Mouse (Mus musculus) megakaryocyte, embryonic 14.5 days (primary cell): ENCODE measurements around the gene Zfp689. TPM values are rescaled to one million over a fixed set of nuclear protein-coding genes. Genes with fewer than 3 reads are reported as not detected.

ENCODE experiments used
- H3K27me3 ChIP-seq: replicated peaks from 2 replicates; pipeline ENCODE3; 2012; ENCODE audit warnings: inconsistent platforms
- H3K36me3 ChIP-seq: replicated peaks from 2 replicates; pipeline ENCODE3; 2012; ENCODE audit warnings: low read length, inconsistent platforms, mixed read lengths
- H3K4me1 ChIP-seq: 2 replicates; pipeline ENCODE4 v1.6.1; 2012; ENCODE audit warnings: inconsistent platforms
- H3K4me3 ChIP-seq: replicated peaks from 2 replicates; pipeline ENCODE3; 2012; ENCODE audit warnings: moderate library complexity, mild to moderate bottlenecking, inconsistent platforms
- H3K9me3 ChIP-seq: 2 replicates; pipeline ENCODE4 v1.6.1; 2012; ENCODE audit warnings: inconsistent platforms
- FLI1 ChIP-seq: IDR thresholded peaks from 2 replicates; pipeline ENCODE4 v1.6.1; 2012; ENCODE audit warnings: low read length, inconsistent platforms, mixed read lengths
- GATA1 ChIP-seq: IDR thresholded peaks from 3 replicates; pipeline ENCODE4 v1.6.1; 2012; ENCODE audit warnings: mixed read lengths, low read length, inconsistent platforms, borderline replicate concordance
- polyA plus RNA-seq: library from polyadenylated mRNA; stranded (reverse); fragments of >175 nt; gene quantifications from 2 replicates; pipeline ENCODE4 v1.2.3, GENCODE M21; 2012; ENCODE audit warnings: low replicate concordance; ENCODE audit not compliant: insufficient read depth

Zfp689 gene
- polyA plus RNA-seq, 1 experiment, result 4.4 TPM

DNA sequence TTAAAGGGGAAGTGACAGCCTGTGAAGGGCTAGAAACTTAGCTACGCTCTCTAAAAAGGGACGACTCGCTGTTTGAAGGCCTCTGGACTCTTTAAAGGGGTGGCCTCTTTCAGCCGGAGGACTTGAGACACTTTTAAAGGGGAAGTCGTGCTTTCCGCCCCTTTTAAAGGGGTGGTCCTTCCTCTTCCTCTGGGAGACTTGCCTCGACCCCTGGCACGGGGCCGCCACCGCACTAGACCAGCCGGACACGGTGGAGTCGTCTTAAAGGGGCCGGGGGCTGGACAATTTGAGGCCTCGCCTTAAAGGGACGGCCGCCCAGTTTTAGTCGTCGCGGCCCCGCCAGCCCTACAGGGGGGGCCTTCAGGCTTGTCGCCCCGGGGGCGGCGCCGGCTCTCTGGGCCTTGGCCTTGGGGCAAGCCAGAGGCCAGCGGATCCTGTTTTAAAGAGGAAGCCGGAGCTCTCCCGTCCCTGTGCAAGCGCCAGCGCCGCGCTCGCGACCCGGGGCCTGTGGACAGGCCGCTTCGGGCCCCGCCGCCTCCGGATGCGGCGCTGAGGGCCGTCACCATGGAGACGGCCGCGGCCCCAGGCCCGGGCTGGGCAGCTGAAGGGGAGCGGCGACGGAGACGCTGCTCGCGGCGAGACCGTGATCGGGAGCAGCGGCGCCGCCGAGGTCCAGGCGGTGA lies 29.8 kb upstream of the Zfp689 start, which contains the start of gene Fbrs:
Gene Fbrs, plus strand, starts transcription at position 565 of the 683 bp plus-strand sequence.
- H3K4me1 ChIP-seq, result peaks cover 72% of the 10 kb centered on the region

DNA sequence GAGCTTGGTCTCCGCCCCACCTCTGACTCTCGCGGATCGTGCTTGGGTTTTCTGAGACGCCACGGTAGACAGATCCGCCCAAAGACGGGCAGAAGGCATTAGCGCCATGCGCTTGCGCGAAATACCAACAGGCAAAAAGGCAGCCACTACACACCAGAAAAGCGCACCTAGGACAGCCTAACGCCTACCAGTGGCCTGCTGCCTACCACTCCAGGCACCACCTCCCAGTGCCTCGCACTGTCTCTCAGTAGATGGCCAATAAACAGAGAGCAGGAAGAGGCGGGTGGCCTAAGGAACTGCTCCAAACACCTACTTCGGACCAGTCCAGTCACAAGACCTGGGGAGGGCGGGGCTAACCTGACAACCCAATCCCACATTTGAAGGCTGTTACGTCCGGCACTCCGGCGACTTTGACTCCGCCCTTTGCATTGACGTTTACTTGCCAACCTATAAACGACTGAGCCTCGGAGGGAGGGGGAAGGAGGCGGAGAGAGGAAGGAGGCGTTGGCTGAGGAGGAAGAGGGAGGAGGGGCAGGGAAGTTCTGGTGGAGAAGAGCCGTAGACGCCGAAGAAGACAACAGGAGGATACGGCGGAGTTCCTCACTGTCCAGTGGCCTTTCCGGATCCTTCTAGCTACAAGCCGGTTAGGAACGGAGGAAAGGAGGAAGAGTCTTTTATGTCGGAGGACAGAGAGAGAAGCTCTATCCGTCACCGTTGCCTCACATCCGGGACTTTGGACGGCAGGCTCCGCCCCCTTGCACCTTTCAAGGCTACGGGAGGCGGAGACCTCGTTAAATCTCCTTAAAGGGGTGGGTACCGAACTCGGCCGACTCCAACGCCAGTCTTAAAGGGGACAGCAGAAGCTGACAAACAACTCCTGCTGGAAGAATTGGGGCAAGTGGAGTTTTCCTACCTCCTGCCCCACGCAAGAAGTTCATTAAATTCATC lies 29.0 kb upstream of the Zfp689 start:
- Histone ChIP-seq H3K27me3 (no peaks in the 10 kb centered on the region), H3K4me1 (peaks cover 72% of the 10 kb centered on the region), H3K9me3 (no peaks in the 10 kb centered on the region), H3K4me3 (peak overlapping the region; percentile 97), H3K36me3 (peaks cover 75% of the 10 kb centered on the region)
- no peak for TF ChIP-seq FLI1
- TF ChIP-seq GATA1, result no peak

More for the DNA sequence above, 29.8 kb upstream of the Zfp689 start, which contains the start of gene Fbrs:
- Histone ChIP-seq H3K36me3 (peaks cover 75% of the 10 kb centered on the region), H3K27me3 (no peaks in the 10 kb centered on the region), H3K4me3 (peak within 1 kb of the TSS; percentile 97), H3K9me3 (no peaks in the 10 kb centered on the region)
- TF ChIP-seq FLI1 (no peak), GATA1 (no peak)

DNA sequence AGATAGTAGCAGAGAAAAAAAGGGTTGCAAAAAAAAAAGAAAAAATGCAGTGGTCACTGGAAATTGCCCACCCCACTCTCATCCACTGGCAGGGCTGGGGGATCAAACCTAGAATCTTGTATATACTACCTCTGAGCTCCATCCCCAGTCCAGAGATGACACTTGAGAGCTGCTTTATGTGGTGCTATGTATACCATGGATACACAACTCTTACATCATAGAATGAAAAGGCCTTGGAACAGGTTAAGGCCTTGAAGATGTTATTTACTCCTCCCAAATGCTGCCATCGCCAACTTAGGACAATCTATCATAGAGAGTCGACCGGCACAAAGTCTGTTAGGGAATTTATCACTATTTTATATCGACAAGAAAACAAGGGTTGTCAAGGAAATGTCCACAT lies 27.9 kb upstream of the Zfp689 start:
- H3K9me3 ChIP-seq, result no peaks in the 10 kb centered on the region
- no peaks in the 10 kb centered on the region for H3K27me3 ChIP-seq
- peaks cover 69% of the 10 kb centered on the region for H3K4me1 ChIP-seq
- TF ChIP-seq GATA1 (no peak), FLI1 (no peak)
- H3K4me3 ChIP-seq, result peak overlapping the region; percentile 97
- H3K36me3 ChIP-seq, result peaks cover 72% of the 10 kb centered on the region

DNA sequence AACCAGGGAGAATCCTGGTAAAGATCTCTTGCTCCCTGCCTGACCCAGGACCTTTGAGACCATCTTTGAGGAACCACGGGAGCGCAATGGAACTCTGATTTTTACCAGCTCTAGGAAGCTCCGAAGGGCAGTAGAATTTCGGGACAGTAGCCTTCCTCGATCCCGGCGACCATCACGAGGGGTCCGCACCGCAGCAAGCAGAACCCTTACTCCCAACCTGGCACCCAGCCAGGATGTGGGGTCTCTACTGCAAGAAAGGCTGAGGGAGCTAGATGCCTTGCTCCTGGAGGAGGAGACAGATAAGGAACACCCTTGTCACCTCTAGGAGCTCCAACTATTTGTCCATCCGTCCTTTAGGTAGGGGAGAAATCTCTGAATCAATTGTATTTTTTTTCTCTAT lies 27.4 kb upstream of the Zfp689 start:
- peak overlapping the region; percentile 67 for H3K4me3 ChIP-seq
- H3K27me3 ChIP-seq, result no peaks in the 10 kb centered on the region
- no peaks in the 10 kb centered on the region for H3K9me3 ChIP-seq
- peaks cover 64% of the 10 kb centered on the region for H3K4me1 ChIP-seq
- H3K36me3 ChIP-seq, result peaks cover 68% of the 10 kb centered on the region
- TF ChIP-seq GATA1 (no peak), FLI1 (no peak)

DNA sequence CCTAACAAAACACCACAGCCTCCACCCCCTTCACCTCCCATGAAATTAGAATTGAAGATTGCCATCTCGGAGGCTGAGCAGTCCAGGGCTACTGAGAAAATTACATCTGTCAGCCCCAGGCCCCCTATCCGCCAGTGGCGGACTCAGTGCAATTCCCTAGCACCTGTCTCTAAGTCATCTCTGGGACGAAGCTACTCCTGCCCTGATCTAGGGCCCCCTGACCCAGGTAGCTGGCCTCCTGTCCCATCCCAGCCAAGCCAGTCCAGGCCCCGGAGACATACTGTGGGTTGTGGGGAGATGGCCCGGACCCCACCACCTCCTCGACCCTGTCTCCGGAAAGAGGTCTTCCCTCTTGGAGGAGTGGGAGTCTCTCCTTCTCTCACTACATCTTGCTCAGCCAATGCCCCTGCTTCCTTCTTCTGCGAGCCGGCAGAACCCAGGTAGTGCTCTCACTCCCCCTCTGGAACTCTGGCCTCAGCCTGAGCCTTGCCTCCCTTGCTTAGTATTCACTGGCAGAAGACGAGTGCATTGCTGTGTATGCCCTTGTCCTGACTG lies 26.3 kb upstream of the Zfp689 start:
- TF ChIP-seq GATA1, result no peak
- TF ChIP-seq FLI1, result no peak
- Histone ChIP-seq H3K9me3 (no peaks in the 10 kb centered on the region), H3K4me1 (peaks cover 54% of the 10 kb centered on the region), H3K27me3 (no peaks in the 10 kb centered on the region), H3K36me3 (peaks cover 57% of the 10 kb centered on the region), H3K4me3 (no peak overlapping the region)

DNA sequence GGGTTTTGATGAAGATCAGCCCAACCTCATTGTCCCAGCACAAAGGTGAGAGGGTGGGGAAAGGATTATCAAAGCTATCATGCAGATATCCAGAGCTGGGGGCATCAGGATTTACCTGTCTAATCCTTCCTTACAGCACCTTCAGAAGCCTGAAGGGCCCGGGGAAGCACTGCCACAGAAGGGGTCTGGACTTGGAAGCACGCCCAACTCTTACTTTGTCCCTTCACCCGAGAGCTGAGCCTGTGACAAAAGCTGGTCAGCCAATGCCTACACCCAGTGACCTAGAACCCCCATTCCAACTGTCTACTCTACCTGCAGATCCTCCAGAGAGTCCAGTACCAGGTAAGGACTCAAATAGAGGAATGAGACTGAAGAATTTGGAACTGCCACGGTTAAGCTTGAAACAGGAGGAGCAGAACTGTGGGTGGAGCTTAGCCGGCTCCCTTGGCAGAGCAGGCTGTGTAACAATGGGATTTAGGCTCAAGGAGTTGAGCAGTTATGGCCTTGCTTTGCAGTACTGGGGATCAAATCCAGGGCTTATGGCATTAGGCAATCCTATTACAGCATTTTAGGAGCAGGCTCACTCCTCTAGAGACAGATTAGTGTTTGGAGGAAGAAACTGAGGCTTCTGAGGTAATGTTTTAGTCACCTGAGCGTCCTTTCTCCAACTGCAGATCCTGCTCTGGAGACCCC lies 25.6 kb upstream of the Zfp689 start:
- Histone ChIP-seq H3K4me3 (no peak overlapping the region), H3K4me1 (peaks cover 53% of the 10 kb centered on the region), H3K27me3 (no peaks in the 10 kb centered on the region), H3K9me3 (no peaks in the 10 kb centered on the region), H3K36me3 (peaks cover 53% of the 10 kb centered on the region)
- TF ChIP-seq FLI1, result no peak
- TF ChIP-seq GATA1, result no peak

DNA sequence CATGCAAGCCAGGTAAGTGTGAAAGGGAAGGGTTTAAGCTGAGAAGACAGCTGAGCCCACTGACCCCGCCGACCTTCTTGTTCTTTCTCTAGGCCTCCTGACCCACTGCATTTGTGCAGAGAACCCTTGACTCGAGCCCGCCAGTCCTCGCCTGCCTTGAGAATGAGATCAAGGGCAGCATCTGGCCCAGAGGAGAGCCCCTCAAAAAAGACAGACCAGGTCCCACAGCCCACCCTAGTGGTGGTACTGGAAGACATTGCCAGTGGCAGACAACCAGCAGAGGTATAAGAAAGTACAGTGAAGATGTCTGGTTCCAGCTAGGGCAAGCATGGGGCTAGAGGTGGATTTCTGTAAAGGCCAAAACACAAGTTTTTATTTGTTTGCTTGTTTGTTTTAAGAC lies 24.7 kb upstream of the Zfp689 start:
- Histone ChIP-seq H3K9me3 (0 out of 2 replicates have a peak, but pooled peaks cover 3% of the 10 kb centered on the region), H3K36me3 (peaks cover 57% of the 10 kb centered on the region)

DNA sequence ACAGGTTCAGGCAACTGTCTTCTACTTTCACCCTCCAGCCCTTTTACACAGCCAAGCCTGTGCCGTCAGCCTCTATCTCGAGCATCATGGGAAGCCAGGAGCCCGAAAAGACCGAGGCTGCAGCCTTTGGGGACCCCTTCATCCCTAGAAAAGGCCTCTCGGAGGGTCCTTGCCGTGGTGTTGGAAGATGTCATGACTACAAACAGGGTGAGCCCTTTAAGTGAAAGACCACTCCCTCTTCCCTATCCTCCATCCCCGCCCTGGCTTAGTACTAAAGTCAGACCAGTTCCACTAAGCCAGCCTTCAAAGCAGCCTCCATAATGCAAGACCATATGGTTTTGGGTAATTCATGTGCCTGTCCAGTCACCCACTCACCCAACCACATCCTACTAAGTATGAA lies 23.1 kb upstream of the Zfp689 start:
- H3K4me1 ChIP-seq, result peaks cover 54% of the 10 kb centered on the region
- peak overlapping the region; percentile 95 for H3K4me3 ChIP-seq
- H3K27me3 ChIP-seq, result no peaks in the 10 kb centered on the region
- H3K9me3 ChIP-seq, result 0 out of 2 replicates have a peak, but pooled peaks cover 5% of the 10 kb centered on the region
- TF ChIP-seq FLI1 (no peak), GATA1 (no peak)
- peaks cover 71% of the 10 kb centered on the region for H3K36me3 ChIP-seq

More for the DNA sequence above, 24.7 kb upstream of the Zfp689 start:
- peak overlapping the region; percentile 48 for H3K4me3 ChIP-seq
- no peaks in the 10 kb centered on the region for H3K27me3 ChIP-seq
- TF ChIP-seq FLI1 (no peak), GATA1 (no peak)
- H3K4me1 ChIP-seq, result peaks cover 58% of the 10 kb centered on the region

DNA sequence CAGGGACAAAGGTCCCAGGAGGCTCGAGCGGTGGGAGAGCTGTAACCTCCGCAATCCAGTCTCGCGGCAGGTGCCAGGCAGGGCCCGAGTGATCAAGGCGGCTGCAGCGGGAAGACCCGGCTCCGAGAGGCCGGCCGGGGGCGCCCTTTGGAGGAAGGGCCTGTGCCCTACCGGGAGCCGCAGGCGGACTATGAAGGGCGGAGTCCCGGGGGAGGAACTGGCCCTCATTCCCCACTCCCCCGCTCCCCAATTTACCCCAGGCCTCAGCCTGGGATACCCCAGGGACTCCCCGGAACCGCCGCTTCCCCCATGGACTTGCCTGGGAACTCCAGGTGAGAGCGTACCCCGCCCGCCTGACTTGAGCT lies 22.7 kb upstream of the Zfp689 start:
- Histone ChIP-seq H3K4me3 (peak overlapping the region; percentile 95), H3K36me3 (peaks cover 70% of the 10 kb centered on the region), H3K4me1 (peaks cover 50% of the 10 kb centered on the region)

More for the DNA sequence above, 22.7 kb upstream of the Zfp689 start:
- TF ChIP-seq GATA1 (no peak), FLI1 (no peak)
- Histone ChIP-seq H3K9me3 (0 out of 2 replicates have a peak, but pooled peaks cover 5% of the 10 kb centered on the region), H3K27me3 (no peaks in the 10 kb centered on the region)
